Mouse (Mus musculus) heart, postnatal 0 days (tissue): ENCODE results near the gene Cstb. TPM values are rescaled to one million over a fixed set of nuclear protein-coding genes. Genes with fewer than 3 reads are reported as not detected.
A peak's percentile ranks its signal among the peaks of the same experiment; 100 is the strongest.

Source experiments
- ATAC-seq: fragments of 200-750 bp; cut with Nextera tagmentation; 2 replicates; pipeline ENCODE4 v1.8.0; 2017; ENCODE audit warnings: low read depth, moderate number of reproducible peaks, moderate library complexity; ENCODE audit not compliant: insufficient read depth
- DNase-seq: peaks from one replicate; pipeline ENCODE4 v3.0.0-alpha.2; 2016; ENCODE audit warnings: low spot score
- H3K27ac ChIP-seq: fragments of 300-500 bp; sonication (generic); 2 replicates; pipeline ENCODE4 v1.5.1; 2014; ENCODE audit warnings: low read depth, mild to moderate bottlenecking
- H3K27me3 ChIP-seq: fragments of 300-500 bp; sonication (generic); 2 replicates; pipeline ENCODE4 v1.6.1; 2014; ENCODE audit warnings: low read length, mixed read lengths; ENCODE audit not compliant: control insufficient read depth, insufficient read depth
- H3K36me3 ChIP-seq: fragments of 300-500 bp; sonication (generic); replicated peaks from 2 replicates; pipeline ENCODE4 v1.6.1; 2014; ENCODE audit warnings: low read length, mixed read lengths; ENCODE audit not compliant: control insufficient read depth, insufficient read depth
- H3K4me1 ChIP-seq: fragments of 300-500 bp; sonication (generic); 2 replicates; pipeline ENCODE4 v1.6.1; 2014; ENCODE audit warnings: antibody characterized with exemption; ENCODE audit not compliant: control insufficient read depth, insufficient read depth
- H3K4me2 ChIP-seq: fragments of 300-500 bp; sonication (generic); 2 replicates; pipeline ENCODE4 v1.6.1; 2014; ENCODE audit warnings: low read depth, mild to moderate bottlenecking, low read length, moderate library complexity
- H3K4me3 ChIP-seq: fragments of 300-500 bp; sonication (generic); 2 replicates; pipeline ENCODE4 v1.5.1; 2014; ENCODE audit warnings: low read depth, low read length
- H3K9ac ChIP-seq: fragments of 300-500 bp; sonication (generic); replicated peaks from 2 replicates; pipeline ENCODE4 v1.6.1; 2014; ENCODE audit warnings: low read depth, low read length, mixed read lengths
- H3K9me3 ChIP-seq: fragments of 300-500 bp; sonication (generic); replicated peaks from 2 replicates; pipeline ENCODE4 v1.6.1; 2016; ENCODE audit warnings: low read length; ENCODE audit not compliant: control insufficient read depth
- CTCF ChIP-seq: IDR thresholded peaks from 2 replicates; pipeline ENCODE4 v1.5.1; 2016; ENCODE audit warnings: antibody characterized with exemption, control low read depth, low read depth
- EP300 ChIP-seq: IDR thresholded peaks from 2 replicates; pipeline ENCODE4 v1.6.1; 2016; ENCODE audit warnings: antibody characterized with exemption, low read depth
- WGBS: fragments of 180-500 bp; shearing (Covaris S2); extraction: QIAGEN DNeasy Blood & Tissue Kit; methylation state at CpG from one replicate; pipeline ENCODE4 v1.1.7; 2014; 5-methylcytosine and 5-hydroxymethylcytosine counted together
- polyA plus RNA-seq: library from polyadenylated mRNA; unstranded; fragments of >200 nt; fragmentation: Nextera tagmentation; extraction: Ambion mirVana; gene quantifications from 2 replicates; pipeline ENCODE4 v1.2.1, GENCODE M21; 2015
- total RNA-seq: library from RNA; depleted of rRNA; stranded (reverse); fragments of >200 nt; gene quantifications from 2 replicates; pipeline ENCODE4 v1.2.3, GENCODE M21; 2014; ENCODE audit warnings: low replicate concordance

Gene Cstb
- total and polyA plus RNA-seq, 2 experiments from 2014 or later: 99.5 to 153 TPM

DNA sequence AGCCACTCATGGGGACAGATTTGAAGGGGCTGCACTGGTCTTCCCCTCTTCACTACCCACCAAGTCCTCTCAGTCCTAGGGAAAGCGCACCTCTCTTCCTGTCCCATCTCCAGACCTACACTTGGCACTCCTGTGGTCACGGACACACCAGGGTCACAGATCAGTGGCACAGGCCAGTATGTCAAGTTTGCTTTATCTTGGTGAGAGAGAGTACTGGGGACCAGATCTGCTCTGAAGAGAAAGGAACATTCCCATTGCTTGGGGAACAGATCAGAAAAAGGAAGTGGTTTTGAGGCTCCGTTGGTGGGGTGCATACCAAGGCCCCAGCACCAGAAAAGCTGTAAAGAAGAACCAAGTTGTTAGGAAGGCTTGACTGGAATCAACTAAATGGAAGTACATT is 40.0 kb downstream of the Cstb start:
- no peak overlapping the region for H3K9ac ChIP-seq
- DNase-seq (no peak), ATAC-seq (no peak; the same call in 1 of the 2 replicates)
- H3K27me3 ChIP-seq: no peaks in the 10 kb centered on the region
- no peaks in the 10 kb centered on the region for H3K9me3 ChIP-seq
- no peaks in the 10 kb centered on the region for H3K36me3 ChIP-seq
- 76% methylated on average over 3 of the region's 3 CpGs for WGBS
- peak overlapping the region; percentile 89; the same call in 1 of the 2 replicates for H3K4me2 ChIP-seq
- H3K27ac ChIP-seq: peak overlapping the region; percentile 16; the same call in 1 of the 2 replicates
- H3K4me1 ChIP-seq: peaks cover 5% of the 10 kb centered on the region; the same call in 1 of the 2 replicates
- TF ChIP-seq CTCF (no peak), EP300 (no peak)
- H3K4me3 ChIP-seq: no peak overlapping the region

DNA sequence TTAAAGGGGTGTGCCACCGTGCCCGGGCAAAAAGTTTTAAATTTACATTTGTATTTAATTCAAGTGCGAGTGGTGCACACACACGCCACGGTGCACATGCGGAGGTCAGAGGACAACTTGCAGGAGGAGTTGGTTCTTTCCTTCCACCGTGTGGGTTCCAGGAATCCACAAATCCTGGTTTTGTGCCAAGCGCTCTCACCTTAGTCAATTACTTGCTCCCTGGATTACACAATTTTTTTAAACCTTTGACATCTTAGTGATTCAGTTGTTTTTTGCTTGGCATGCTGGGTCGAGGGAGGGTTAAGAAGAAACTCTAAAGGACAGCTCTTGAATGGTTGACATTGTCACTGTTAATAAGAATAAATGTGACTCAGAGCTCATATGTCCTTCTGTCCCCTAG is 41.2 kb downstream of the Cstb start:
- H3K4me2 ChIP-seq: no peak overlapping the region
- ATAC-seq: no peak
- TF ChIP-seq CTCF (no peak), EP300 (no peak)

DNA sequence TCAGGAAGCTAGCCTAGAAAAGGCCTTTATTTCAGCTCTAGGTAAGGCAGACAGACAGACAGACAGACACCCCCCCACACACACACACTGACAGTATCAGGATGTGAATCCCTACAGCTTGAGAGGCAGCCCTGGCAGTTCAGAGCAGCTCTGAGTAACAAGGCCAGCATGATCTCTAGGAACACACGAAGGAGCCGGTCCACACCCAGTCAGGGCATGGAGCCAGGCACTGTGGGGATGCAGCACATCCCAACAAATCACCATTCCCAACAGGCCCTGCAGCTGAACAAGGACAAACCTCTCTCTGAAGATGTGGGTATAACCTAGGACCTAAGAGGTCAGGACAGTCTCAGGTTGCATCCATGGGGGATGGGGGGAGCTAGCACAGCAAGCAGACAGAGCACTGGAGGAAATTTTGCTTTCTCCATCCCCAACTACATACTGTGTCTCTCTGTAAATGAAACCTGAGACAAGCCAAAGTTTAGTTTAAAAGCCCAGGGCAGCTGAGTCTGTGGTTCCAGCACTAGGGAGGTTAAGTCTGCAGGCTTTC is 42.4 kb downstream of the Cstb start:
- H3K9ac ChIP-seq: no peak overlapping the region
- WGBS: 52% methylated on average over 2 of the region's 2 CpGs
- no peak overlapping the region for H3K27ac ChIP-seq
- H3K27me3 ChIP-seq: no peaks in the 10 kb centered on the region
- H3K4me1 ChIP-seq: peaks cover 5% of the 10 kb centered on the region; the same call in 1 of the 2 replicates
- H3K4me3 ChIP-seq: no peak overlapping the region
- DNase-seq (no peak), ATAC-seq (no peak)
- TF ChIP-seq CTCF: no peak
- TF ChIP-seq EP300: no peak
- no peaks in the 10 kb centered on the region for H3K9me3 ChIP-seq
- H3K4me2 ChIP-seq: no peak overlapping the region
- H3K36me3 ChIP-seq: no peaks in the 10 kb centered on the region

More for the DNA sequence above, 41.2 kb downstream of the Cstb start:
- H3K4me1 ChIP-seq: peaks cover 5% of the 10 kb centered on the region; the same call in 1 of the 2 replicates
- no peak for DNase-seq
- 83% methylated on average over 9 of the region's 9 CpGs for WGBS
- H3K4me3 ChIP-seq: no peak overlapping the region
- no peak overlapping the region for H3K27ac ChIP-seq
- H3K36me3 ChIP-seq: no peaks in the 10 kb centered on the region
- no peaks in the 10 kb centered on the region for H3K9me3 ChIP-seq
- no peak overlapping the region for H3K9ac ChIP-seq
- H3K27me3 ChIP-seq: no peaks in the 10 kb centered on the region

DNA sequence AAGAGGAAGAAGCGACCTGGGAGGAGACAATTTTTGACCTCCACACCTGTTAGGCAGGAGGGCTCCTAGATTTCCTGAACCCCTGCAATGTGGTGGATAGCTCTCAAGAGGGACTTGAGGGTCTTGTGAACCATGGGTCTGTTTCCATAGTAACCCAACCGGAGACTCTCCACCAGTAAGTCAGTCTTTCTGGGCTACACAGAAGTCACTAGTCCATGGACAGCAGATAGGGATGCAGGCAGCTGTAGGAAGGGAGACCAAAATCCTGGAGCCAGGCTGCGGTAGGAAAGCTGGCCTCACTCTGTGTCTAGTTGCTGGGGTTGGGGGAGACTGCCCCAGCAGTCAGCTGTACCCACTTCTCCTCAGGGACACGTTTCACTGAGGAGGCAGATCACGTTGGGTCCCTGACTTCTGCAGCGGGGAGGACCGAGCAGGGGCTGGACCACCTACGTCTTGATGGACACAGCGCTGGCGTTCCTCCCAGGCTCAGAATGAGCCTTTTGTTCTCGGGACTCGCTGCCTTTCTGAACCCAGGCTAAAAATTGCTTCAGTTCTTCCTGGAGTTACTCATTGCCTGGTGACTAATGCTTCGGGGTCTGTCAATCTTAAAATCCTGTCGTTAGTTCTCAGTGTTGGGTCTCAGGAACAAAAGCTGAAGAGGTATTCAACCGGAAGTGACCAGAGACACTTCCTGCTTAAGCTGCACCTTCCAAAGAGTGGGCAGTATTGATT is 45.3 kb downstream of the Cstb start:
- Histone ChIP-seq H3K4me1 (no peaks in the 10 kb centered on the region), H3K9me3 (no peaks in the 10 kb centered on the region), H3K4me2 (peak overlapping the region; percentile 22; the same call in 1 of the 2 replicates), H3K9ac (no peak overlapping the region), H3K4me3 (no peak overlapping the region), H3K27ac (peak overlapping the region; percentile 36), H3K27me3 (no peaks in the 10 kb centered on the region), H3K36me3 (no peaks in the 10 kb centered on the region)
- ATAC-seq (peak; percentile 28; the same call in 1 of the 2 replicates), DNase-seq (peak; percentile 56)
- TF ChIP-seq CTCF (no peak), EP300 (no peak)
- WGBS: 28% methylated on average over 15 of the region's 15 CpGs

DNA sequence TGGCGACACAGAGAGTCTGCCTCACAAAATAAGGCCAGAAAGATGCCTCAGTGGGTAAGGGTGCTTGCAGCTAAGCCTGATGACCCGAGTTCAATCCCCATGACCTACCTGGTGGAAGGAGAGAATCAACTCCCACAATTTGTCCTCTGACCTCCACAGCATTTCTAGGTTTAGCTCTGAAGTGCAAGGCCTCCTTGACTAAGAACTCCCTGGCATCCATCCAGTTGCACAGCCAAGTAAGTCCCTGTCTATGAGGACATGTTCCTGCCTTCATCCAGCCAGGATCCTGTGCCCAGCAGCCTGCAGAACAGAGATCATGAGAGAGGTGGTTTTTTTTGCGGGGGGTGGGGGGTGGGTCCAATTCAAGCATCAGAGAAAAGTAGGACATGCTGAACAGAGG is 46.6 kb downstream of the Cstb start:
- WGBS: 62% methylated on average over 3 of the region's 3 CpGs

More for the DNA sequence above, 46.6 kb downstream of the Cstb start:
- no peak overlapping the region for H3K4me3 ChIP-seq
- ATAC-seq (no peak), DNase-seq (no peak)
- TF ChIP-seq EP300 (no peak), CTCF (no peak)
- H3K9ac ChIP-seq: no peak overlapping the region
- no peaks in the 10 kb centered on the region for H3K9me3 ChIP-seq
- no peaks in the 10 kb centered on the region for H3K4me1 ChIP-seq
- no peak overlapping the region for H3K4me2 ChIP-seq
- no peak overlapping the region for H3K27ac ChIP-seq
- no peaks in the 10 kb centered on the region for H3K27me3 ChIP-seq
- H3K36me3 ChIP-seq: no peaks in the 10 kb centered on the region
